Mouse (Mus musculus): Measurements from ENCODE around the gene Tmem89. TPM values are rescaled to one million over a fixed set of nuclear protein-coding genes. Genes with fewer than 3 reads are reported as not detected.

Gene Tmem89
- total RNA-seq (2023), result 1 to 10 TPM; 1.7 to 2.2 TPM

DNA sequence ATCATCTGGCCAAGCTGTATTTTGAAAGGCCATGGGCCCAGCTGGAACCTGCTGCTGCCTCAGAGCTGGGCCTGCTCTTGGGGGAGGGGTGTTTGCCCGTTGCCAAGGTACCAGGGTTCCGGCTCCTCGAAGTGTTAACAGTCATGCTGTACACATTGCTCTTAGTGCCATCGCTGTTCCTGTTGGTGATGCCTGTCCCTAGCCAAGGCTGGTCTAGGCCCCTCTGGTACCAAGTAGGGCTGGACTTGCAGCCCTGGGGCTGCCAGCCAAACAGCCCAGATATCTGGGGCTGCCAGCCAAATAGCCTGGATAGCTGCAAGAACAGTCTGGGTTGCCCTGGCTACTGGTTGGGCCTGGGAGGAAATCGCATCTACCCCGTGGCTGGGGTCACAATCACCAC is at the start of gene Tmem89:
Tmem89 (plus strand) TSS at position 129 of the 400 bp plus-strand sequence.

GRCm38 (mm10) chr9:108936418-108937364 is 22.3 kb downstream of the Tmem89 start, which contains the start of gene Uqcrc1:
Uqcrc1 (plus strand) TSS chr9:108936633.

GRCm38 (mm10) chr9:108953081-108953636 is 38.7 kb downstream of the Tmem89 start, which contains the start of gene Col7a1:
Col7a1 (plus strand) TSS chr9:108953586.

Other genes with a start within 250 kb of the Tmem89 start
- 10 to 100 TPM; 12.4 to 14.4 TPM for gene Prkar2a, start 225.3 kb upstream of the Tmem89 start, total RNA-seq (2023)
- gene Ip6k2, start 130.8 kb upstream of the Tmem89 start, total RNA-seq (2023), result 10 to 100 TPM; 72.5 to 85.3 TPM
- 10 to 100 TPM; 12.6 to 12.7 TPM for gene Nckipsd, start 106.3 kb upstream of the Tmem89 start, total RNA-seq (2023)
- under 1 TPM in 1 of 2 experiments, not detected in 1; 0.06 TPM for gene Celsr3, start 88.3 kb upstream of the Tmem89 start, total RNA-seq (2023)
- 10 to 100 TPM; 20.2 to 20.6 TPM for gene Slc26a6, start 61.3 kb upstream of the Tmem89 start, total RNA-seq (2023)
- gene Uqcrc1, start 22.0 kb downstream of the Tmem89 start, total RNA-seq (2023), result 100 to 1,000 TPM; 179 to 187 TPM
- gene Col7a1, start 39.0 kb downstream of the Tmem89 start, total RNA-seq (2023), result 1 to 10 TPM; 3.8 to 5.5 TPM
- not detected for gene Ucn2, start 71.4 kb downstream of the Tmem89 start, total RNA-seq (2023)
- gene Pfkfb4, start 77.2 kb downstream of the Tmem89 start, total RNA-seq (2023), result 10 to 100 TPM; 14.0 to 15.2 TPM
- 1,000 to 10,000 TPM; 2,642 to 2,894 TPM for gene Shisa5, start 123.9 kb downstream of the Tmem89 start, total RNA-seq (2023)
- 10 to 100 TPM; 15.0 to 18.6 TPM for gene Trex1, start 145.1 kb downstream of the Tmem89 start, total RNA-seq (2023)
- 10 to 100 TPM; 37.6 to 38.0 TPM for gene Atrip, start 159.5 kb downstream of the Tmem89 start, total RNA-seq (2023)
- gene Ccdc51, start 167.9 kb downstream of the Tmem89 start, total RNA-seq (2023), result 10 to 100 TPM in 1 of 2 experiments, 1 to 10 TPM in 1; 8.0 to 12.0 TPM
- gene Tma7, start 168.0 kb downstream of the Tmem89 start, total RNA-seq (2023), result 100 to 1,000 TPM; 310 to 372 TPM
- 1 to 10 TPM; 2.6 to 4.7 TPM for gene Plxnb1, start 180.8 kb downstream of the Tmem89 start, total RNA-seq (2023)
- not detected for gene Fbxw21, start 247.4 kb downstream of the Tmem89 start, total RNA-seq (2023)

Data from T-cell, adult 66 days (primary cell).